Mouse (Mus musculus) ovary, postnatal 10 days (tissue): ENCODE data around the gene Mep1a.

Experiments used
- DNase-seq: peaks from one replicate; pipeline ENCODE4 v3.0.0; 2022; ENCODE audit warnings: low spot score

Mep1a gene

GRCm38 (mm10) chr17:43477621-43478020 is 25.0 kb downstream of the Mep1a start:
- no peak for DNase-seq

DNA sequence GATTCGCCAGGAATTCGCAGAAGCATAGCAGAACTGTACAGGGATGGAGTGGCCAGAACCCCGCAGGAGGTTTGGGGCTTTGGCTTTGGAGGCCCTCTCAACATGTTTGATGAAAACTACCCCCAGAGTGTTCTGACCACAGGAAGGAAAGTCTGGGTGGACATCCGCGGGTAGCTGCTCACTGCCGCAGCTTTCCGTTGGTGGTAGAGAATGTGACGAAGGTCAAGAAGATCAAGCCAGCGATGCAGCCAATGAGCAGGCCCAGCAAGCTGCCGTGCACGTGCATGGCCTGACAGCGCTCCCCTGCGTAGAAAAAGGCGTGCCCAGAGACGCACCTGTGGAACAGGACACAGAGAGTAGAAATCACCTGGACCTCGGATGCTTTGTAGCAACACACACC is 27.8 kb downstream of the Mep1a start:
- DNase-seq: no peak

GRCm38 (mm10) chr17:43472558-43472957 is 30.1 kb downstream of the Mep1a start:
- no peak for DNase-seq

- DNase-seq: no peak
Observed at GRCm38 (mm10) chr17:43470039-43470438, 32.6 kb downstream of the Mep1a start.

GRCm38 (mm10) chr17:43460245-43461181 is 42.1 kb downstream of the Mep1a start:
- DNase-seq: peak; percentile 41

GRCm38 (mm10) chr17:43459737-43460230 is 42.8 kb downstream of the Mep1a start:
- no peak for DNase-seq

DNA sequence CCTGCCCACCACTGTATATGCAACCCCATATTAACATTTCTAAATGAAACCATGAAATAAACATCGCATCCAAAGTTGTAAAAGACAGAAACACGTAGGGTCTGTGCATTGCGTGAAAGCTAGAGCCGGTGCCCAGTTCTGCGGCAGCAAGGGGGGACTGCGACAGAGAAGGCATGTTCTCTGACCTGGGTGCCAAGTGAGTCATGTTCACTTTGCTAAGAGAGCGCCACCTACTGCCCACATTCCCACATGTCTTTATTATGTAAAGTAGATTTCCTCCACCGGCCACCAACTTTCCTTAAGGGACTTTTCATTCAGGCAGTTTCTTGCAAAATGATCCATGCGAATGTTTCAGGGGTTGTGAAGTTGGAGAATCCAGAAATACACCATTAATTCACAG is 44.0 kb downstream of the Mep1a start:
- DNase-seq: peak; percentile 38

- no peak for DNase-seq
Observed at GRCm38 (mm10) chr17:43451216-43451615, 51.4 kb downstream of the Mep1a start.

DNA sequence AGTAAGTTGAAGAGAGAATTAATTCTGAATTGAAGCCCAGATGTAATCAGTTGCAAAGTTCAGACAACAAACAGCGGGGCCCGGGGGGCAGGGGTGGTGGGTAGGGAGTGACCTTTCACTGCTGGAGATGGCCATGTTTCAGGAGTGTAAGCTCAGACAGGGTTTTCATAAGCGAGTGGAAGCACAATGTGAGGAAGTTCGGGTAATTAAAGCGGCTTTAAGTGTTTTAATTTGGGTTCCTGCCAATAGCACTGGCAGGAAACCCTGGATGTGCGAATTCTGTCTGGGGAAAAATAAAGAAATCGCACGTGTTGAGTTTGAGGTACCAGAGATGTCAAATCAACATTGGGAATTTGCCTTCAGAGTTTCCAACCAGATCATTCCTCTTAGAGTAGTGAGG is 68.1 kb downstream of the Mep1a start:
- no peak for DNase-seq

DNA sequence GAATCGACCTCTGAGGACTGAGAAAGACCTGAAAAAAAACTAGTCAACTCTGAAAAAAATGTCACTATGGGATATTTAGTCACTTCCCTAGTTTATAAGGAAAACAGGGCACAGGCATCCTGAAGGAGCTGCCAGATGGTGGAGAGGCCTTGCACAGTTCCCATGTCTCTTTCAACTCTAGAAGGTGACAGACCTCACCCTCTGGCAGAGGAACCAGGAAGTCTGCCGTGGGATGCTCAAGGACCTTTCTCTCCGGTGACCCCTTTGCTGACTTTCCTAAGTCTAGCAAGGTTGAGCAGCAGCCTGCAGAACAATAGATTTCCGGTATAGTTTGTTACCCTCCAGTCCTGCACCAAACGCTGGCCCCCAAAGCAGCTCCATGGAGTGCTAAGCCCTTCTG is 70.9 kb downstream of the Mep1a start:
- DNase-seq: no peak
